Mouse (Mus musculus): Measurements from ENCODE around the gene Tbk1. TPM values are rescaled to one million over a fixed set of nuclear protein-coding genes. Genes with fewer than 3 reads are reported as not detected.

Tbk1 gene
- total RNA-seq, 1 experiment, result 25.7 TPM

- no peak overlapping the region; the same call in 1 of the 2 replicates for H3K27ac ChIP-seq (ENCODE audit: insufficient read depth, low read depth, low read length, poor library complexity, severe bottlenecking)
- peak overlapping the region; percentile 27 to 76; a peak in 3 of 4 replicates for H3K4me3 ChIP-seq (ENCODE audit: insufficient read depth in 1 of 2, low read depth in 1 of 2, low read length in 2 of 2, poor library complexity in 1 of 2, severe bottlenecking in 1 of 2)
- peaks cover 0 to 5% of the 10 kb centered on the region in 2 experiments; a peak in 1 of 4 replicates for H3K4me1 ChIP-seq (ENCODE audit: control insufficient read depth in 2 of 2, insufficient read depth in 2 of 2, low read length in 2 of 2, poor library complexity in 1 of 2)
- DNase-seq (ENCODE audit: low read depth, low spot score), result no peak
- no peaks in the 10 kb centered on the region for H3K9me3 ChIP-seq (ENCODE audit: control insufficient read depth, insufficient read depth, low read depth, low read length)
- H3K9ac ChIP-seq (ENCODE audit: insufficient read depth, low read depth, low read length, poor library complexity, severe bottlenecking), result peak overlapping the region; percentile 93; the same call in 1 of the 2 replicates
- H3K36me3 ChIP-seq (ENCODE audit: control insufficient read depth, insufficient read depth, low read length, poor library complexity, severe bottlenecking), result no peaks in the 10 kb centered on the region
- in situ Hi-C loops (cut with MboI; ENCODE audit: low sequenced_read_pairs in 2 of 2, unreplicated experiment in 2 of 2), result no loop called here
- no peak for TF ChIP-seq MAFK (IDR thresholded peaks at IDR 0.05; ENCODE audit: insufficient read depth, low read depth, low read length)
- no peak for TF ChIP-seq ZC3H11A (IDR thresholded peaks at IDR 0.05; ENCODE audit: borderline replicate concordance, low read depth, low read length)
- no peak for TF ChIP-seq ZNF384 (IDR thresholded peaks at IDR 0.05; ENCODE audit: low read depth, low read length)
- no peak for TF ChIP-seq HCFC1 (IDR thresholded peaks at IDR 0.05; ENCODE audit: borderline replicate concordance, insufficient read depth, low read length)
- TF ChIP-seq CHD2 (IDR thresholded peaks at IDR 0.05; ENCODE audit: low read depth, low read length), result no peak
Measured at GRCm38 (mm10) chr10:121627216-121627852, 40.7 kb upstream of the Tbk1 start.

GRCm38 (mm10) chr10:121626186-121626882, 39.7 kb upstream of the Tbk1 start, which contains the start of gene Xpot:
Xpot (minus strand) TSS chr10:121626332.
- no peaks in the 10 kb centered on the region for H3K9me3 ChIP-seq (ENCODE audit: control insufficient read depth, insufficient read depth, low read depth, low read length)
- H3K27ac ChIP-seq (ENCODE audit: insufficient read depth, low read depth, low read length, poor library complexity, severe bottlenecking), result peak within 1 kb of the TSS; percentile 75
- peak within 1 kb of the TSS; percentile 93 for H3K9ac ChIP-seq (ENCODE audit: insufficient read depth, low read depth, low read length, poor library complexity, severe bottlenecking)
- peak; percentile 95 for DNase-seq (ENCODE audit: low read depth, low spot score)
- in situ Hi-C loops (cut with MboI; ENCODE audit: low sequenced_read_pairs in 2 of 2, unreplicated experiment in 2 of 2), result no loop called here
- peak within 1 kb of the TSS; percentile 64 to 90 for H3K4me3 ChIP-seq (ENCODE audit: insufficient read depth in 1 of 2, low read depth in 1 of 2, low read length in 2 of 2, poor library complexity in 1 of 2, severe bottlenecking in 1 of 2)
- TF ChIP-seq ZC3H11A (IDR thresholded peaks at IDR 0.05; ENCODE audit: borderline replicate concordance, low read depth, low read length) (no peak), HCFC1 (IDR thresholded peaks at IDR 0.05; ENCODE audit: borderline replicate concordance, insufficient read depth, low read length) (peak; percentile 97), MAFK (IDR thresholded peaks at IDR 0.05; ENCODE audit: insufficient read depth, low read depth, low read length) (peak; percentile 88), CHD2 (IDR thresholded peaks at IDR 0.05; ENCODE audit: low read depth, low read length) (no peak), ZNF384 (IDR thresholded peaks at IDR 0.05; ENCODE audit: low read depth, low read length) (peak; percentile 70; the same call in 1 of the 2 replicates)
- H3K36me3 ChIP-seq (ENCODE audit: control insufficient read depth, insufficient read depth, low read length, poor library complexity, severe bottlenecking), result peaks cover under 1% of the 10 kb centered on the region
- H3K4me1 ChIP-seq (ENCODE audit: control insufficient read depth in 2 of 2, insufficient read depth in 2 of 2, low read length in 2 of 2, poor library complexity in 1 of 2), result peaks cover 0 to 6% of the 10 kb centered on the region in 2 experiments; a peak in 1 of 4 replicates

GRCm38 (mm10) chr10:121625407-121626185, 39.0 kb upstream of the Tbk1 start:
- H3K9ac ChIP-seq (ENCODE audit: insufficient read depth, low read depth, low read length, poor library complexity, severe bottlenecking), result peak overlapping the region; percentile 93
- peak overlapping the region; percentile 75 for H3K27ac ChIP-seq (ENCODE audit: insufficient read depth, low read depth, low read length, poor library complexity, severe bottlenecking)
- in situ Hi-C loops (cut with MboI; ENCODE audit: low sequenced_read_pairs in 2 of 2, unreplicated experiment in 2 of 2), result no loop called here
- peak overlapping the region; percentile 64 to 90 for H3K4me3 ChIP-seq (ENCODE audit: insufficient read depth in 1 of 2, low read depth in 1 of 2, low read length in 2 of 2, poor library complexity in 1 of 2, severe bottlenecking in 1 of 2)
- H3K9me3 ChIP-seq (ENCODE audit: control insufficient read depth, insufficient read depth, low read depth, low read length), result no peaks in the 10 kb centered on the region
- no peak for DNase-seq (ENCODE audit: low read depth, low spot score)
- peaks cover 0 to 8% of the 10 kb centered on the region in 2 experiments; a peak in 1 of 4 replicates for H3K4me1 ChIP-seq (ENCODE audit: control insufficient read depth in 2 of 2, insufficient read depth in 2 of 2, low read length in 2 of 2, poor library complexity in 1 of 2)
- peaks cover 5% of the 10 kb centered on the region for H3K36me3 ChIP-seq (ENCODE audit: control insufficient read depth, insufficient read depth, low read length, poor library complexity, severe bottlenecking)
- TF ChIP-seq ZC3H11A (IDR thresholded peaks at IDR 0.05; ENCODE audit: borderline replicate concordance, low read depth, low read length) (no peak), ZNF384 (IDR thresholded peaks at IDR 0.05; ENCODE audit: low read depth, low read length) (no peak)

- H3K36me3 ChIP-seq (ENCODE audit: control insufficient read depth, insufficient read depth, low read length, poor library complexity, severe bottlenecking), result peaks cover 11% of the 10 kb centered on the region
- no peak for DNase-seq (ENCODE audit: low read depth, low spot score)
- peak overlapping the region; percentile 93; the same call in 1 of the 2 replicates for H3K9ac ChIP-seq (ENCODE audit: insufficient read depth, low read depth, low read length, poor library complexity, severe bottlenecking)
- in situ Hi-C loops (cut with MboI; ENCODE audit: low sequenced_read_pairs in 2 of 2, unreplicated experiment in 2 of 2), result no loop called here
- no peak for TF ChIP-seq CHD2 (IDR thresholded peaks at IDR 0.05; ENCODE audit: low read depth, low read length)
- TF ChIP-seq HCFC1 (IDR thresholded peaks at IDR 0.05; ENCODE audit: borderline replicate concordance, insufficient read depth, low read length), result no peak
- no peak for TF ChIP-seq MAFK (IDR thresholded peaks at IDR 0.05; ENCODE audit: insufficient read depth, low read depth, low read length)
- TF ChIP-seq ZC3H11A (IDR thresholded peaks at IDR 0.05; ENCODE audit: borderline replicate concordance, low read depth, low read length), result no peak
- no peak for TF ChIP-seq ZNF384 (IDR thresholded peaks at IDR 0.05; ENCODE audit: low read depth, low read length)
- peaks cover 0 to 8% of the 10 kb centered on the region in 2 experiments; a peak in 1 of 4 replicates for H3K4me1 ChIP-seq (ENCODE audit: control insufficient read depth in 2 of 2, insufficient read depth in 2 of 2, low read length in 2 of 2, poor library complexity in 1 of 2)
- H3K27ac ChIP-seq (ENCODE audit: insufficient read depth, low read depth, low read length, poor library complexity, severe bottlenecking), result no peak overlapping the region
- no peaks in the 10 kb centered on the region for H3K9me3 ChIP-seq (ENCODE audit: control insufficient read depth, insufficient read depth, low read depth, low read length)
- peak overlapping the region; percentile 64 to 90 for H3K4me3 ChIP-seq (ENCODE audit: insufficient read depth in 1 of 2, low read depth in 1 of 2, low read length in 2 of 2, poor library complexity in 1 of 2, severe bottlenecking in 1 of 2)
Measured at GRCm38 (mm10) chr10:121625006-121625405, 38.4 kb upstream of the Tbk1 start.

Measured in ES-E14 (cell line).